Mouse (Mus musculus) hindbrain, embryonic 12.5 days (tissue): ENCODE data around the gene Ndufb5. TPM values are rescaled to one million over a fixed set of nuclear protein-coding genes. Genes with fewer than 3 reads are reported as not detected.
"Not testable (repeated sequence)": the region's sequence is repeated elsewhere in the genome, so short reads cannot be mapped to it uniquely, and the experiment has no call there.

Experiments used
- ATAC-seq: fragments of 200-750 bp; cut with Nextera tagmentation; 2 replicates; pipeline ENCODE4 v1.8.0; 2017; ENCODE audit warnings: moderate TSS enrichment; ENCODE audit not compliant: low FRiP score
- H3K27ac ChIP-seq: fragments of 300-500 bp; sonication (generic); 2 replicates; pipeline ENCODE4 v1.5.1; 2016; ENCODE audit warnings: mild to moderate bottlenecking
- H3K27me3 ChIP-seq: fragments of 300-500 bp; sonication (generic); 2 replicates; pipeline ENCODE4 v1.6.1; 2016; ENCODE audit warnings: mild to moderate bottlenecking
- H3K36me3 ChIP-seq: fragments of 300-500 bp; sonication (generic); 2 replicates; pipeline ENCODE4 v1.6.1; 2016; ENCODE audit warnings: mild to moderate bottlenecking
- H3K4me1 ChIP-seq: fragments of 300-500 bp; sonication (generic); 2 replicates; pipeline ENCODE4 v1.6.1; 2016
- H3K4me2 ChIP-seq: fragments of 300-500 bp; sonication (generic); replicated peaks from 2 replicates; pipeline ENCODE4 v1.6.1; 2016; ENCODE audit warnings: mild to moderate bottlenecking
- H3K4me3 ChIP-seq: fragments of 300-500 bp; sonication (generic); 2 replicates; pipeline ENCODE4 v1.5.1; 2016; ENCODE audit warnings: mild to moderate bottlenecking
- H3K9ac ChIP-seq: fragments of 300-500 bp; sonication (generic); 2 replicates; pipeline ENCODE4 v1.6.1; 2016; ENCODE audit warnings: mild to moderate bottlenecking, moderate library complexity
- H3K9me3 ChIP-seq: fragments of 300-500 bp; sonication (generic); replicated peaks from 2 replicates; pipeline ENCODE4 v1.6.1; 2016; ENCODE audit warnings: mild to moderate bottlenecking
- WGBS: fragments of 180-500 bp; shearing (Covaris S2); methylation state at CpG from one replicate; pipeline ENCODE4 v1.1.7; 2016; 5-methylcytosine and 5-hydroxymethylcytosine counted together
- polyA plus RNA-seq: library from polyadenylated mRNA; unstranded; fragments of >200 nt; fragmentation: Nextera tagmentation; extraction: Ambion mirVana; gene quantifications from 2 replicates; pipeline ENCODE4 v1.2.1, GENCODE M21; 2016

Gene Ndufb5
- polyA plus RNA-seq = 277 and 293 TPM in 2 replicates

GRCm38 (mm10) chr3:32736244-32737171 is at the start of gene Ndufb5:
Gene Ndufb5 (plus strand): TSS chr3:32736990.
- under 1% methylated on average over 62 of the region's 62 CpGs for WGBS
- peak within 1 kb of the TSS; percentile 88 for H3K27ac ChIP-seq

GRCm38 (mm10) chr3:32687156-32687555 is 49.6 kb upstream of the Ndufb5 start:
- ATAC-seq = no peak
- H3K9me3 ChIP-seq = no peaks in the 10 kb centered on the region
- H3K36me3 ChIP-seq = no peaks in the 10 kb centered on the region
- H3K27me3 ChIP-seq = no peaks in the 10 kb centered on the region
- no peak overlapping the region for H3K27ac ChIP-seq
- WGBS = 75% methylated on average over 4 of the region's 4 CpGs
- H3K4me1 ChIP-seq = no peaks in the 10 kb centered on the region
- no peak overlapping the region for H3K4me2 ChIP-seq
- H3K4me3 ChIP-seq = no peak overlapping the region
- H3K9ac ChIP-seq = no peak overlapping the region

More at GRCm38 (mm10) chr3:32736244-32737171, at the start of gene Ndufb5:
- H3K27me3 ChIP-seq = no peaks in the 10 kb centered on the region
- ATAC-seq = peak; percentile 98
- peaks cover 22% of the 10 kb centered on the region for H3K4me1 ChIP-seq
- peak within 1 kb of the TSS; percentile 91 for H3K4me3 ChIP-seq
- peak within 1 kb of the TSS; percentile 79 for H3K9ac ChIP-seq
- peaks cover 26% of the 10 kb centered on the region for H3K36me3 ChIP-seq
- H3K9me3 ChIP-seq = no peaks in the 10 kb centered on the region
- peak within 1 kb of the TSS; percentile 84 for H3K4me2 ChIP-seq

- WGBS = 91% methylated on average over 9 of the region's 9 CpGs
- no peak overlapping the region for H3K9ac ChIP-seq
- no peak overlapping the region for H3K4me3 ChIP-seq
- no peak overlapping the region for H3K4me2 ChIP-seq
- H3K9me3 ChIP-seq = no peaks in the 10 kb centered on the region
- no peaks in the 10 kb centered on the region for H3K27me3 ChIP-seq
- ATAC-seq = no peak
- no peaks in the 10 kb centered on the region for H3K36me3 ChIP-seq
- H3K4me1 ChIP-seq = no peaks in the 10 kb centered on the region
- no peak overlapping the region for H3K27ac ChIP-seq
Measured at GRCm38 (mm10) chr3:32689567-32689999, 47.2 kb upstream of the Ndufb5 start.

GRCm38 (mm10) chr3:32690008-32690407 is 46.8 kb upstream of the Ndufb5 start:
- no peak for ATAC-seq
- Histone ChIP-seq H3K36me3 (no peaks in the 10 kb centered on the region), H3K4me1 (no peaks in the 10 kb centered on the region), H3K9me3 (no peaks in the 10 kb centered on the region), H3K4me3 (no peak overlapping the region), H3K27me3 (no peaks in the 10 kb centered on the region), H3K27ac (no peak overlapping the region), H3K9ac (no peak overlapping the region), H3K4me2 (no peak overlapping the region)
- WGBS = 93% methylated on average over 3 of the region's 3 CpGs

- no peak for ATAC-seq
Measured at GRCm38 (mm10) chr3:32690901-32691300, 45.9 kb upstream of the Ndufb5 start.

GRCm38 (mm10) chr3:32691841-32692240 is 44.9 kb upstream of the Ndufb5 start:
- Histone ChIP-seq H3K4me1 (no peaks in the 10 kb centered on the region), H3K4me2 (no peak overlapping the region), H3K4me3 (no peak overlapping the region), H3K36me3 (no peaks in the 10 kb centered on the region), H3K27me3 (no peaks in the 10 kb centered on the region), H3K27ac (no peak overlapping the region), H3K9me3 (no peaks in the 10 kb centered on the region), H3K9ac (no peak overlapping the region)
- ATAC-seq = no peak
- WGBS = 86% methylated on average over 5 of the region's 5 CpGs

More at GRCm38 (mm10) chr3:32690901-32691300, 45.9 kb upstream of the Ndufb5 start:
- Histone ChIP-seq H3K36me3 (no peaks in the 10 kb centered on the region), H3K9ac (no peak overlapping the region), H3K9me3 (no peaks in the 10 kb centered on the region), H3K27me3 (no peaks in the 10 kb centered on the region), H3K4me1 (no peaks in the 10 kb centered on the region), H3K4me3 (no peak overlapping the region), H3K27ac (no peak overlapping the region), H3K4me2 (no peak overlapping the region)
- 52% methylated on average over 1 of the region's 1 CpGs for WGBS

- Histone ChIP-seq H3K9me3 (no peaks in the 10 kb centered on the region), H3K4me3 (no peak overlapping the region), H3K27ac (no peak overlapping the region), H3K36me3 (no peaks in the 10 kb centered on the region), H3K9ac (no peak overlapping the region), H3K27me3 (no peaks in the 10 kb centered on the region), H3K4me1 (no peaks in the 10 kb centered on the region), H3K4me2 (no peak overlapping the region)
- no peak for ATAC-seq
- WGBS = 51% methylated on average over 5 of the region's 5 CpGs
Measured at GRCm38 (mm10) chr3:32694211-32694610, 42.6 kb upstream of the Ndufb5 start.

- Histone ChIP-seq H3K4me1 (no peaks in the 10 kb centered on the region), H3K27ac (no peak overlapping the region), H3K27me3 (no peaks in the 10 kb centered on the region), H3K36me3 (no peaks in the 10 kb centered on the region), H3K4me2 (no peak overlapping the region), H3K4me3 (no peak overlapping the region), H3K9ac (no peak overlapping the region), H3K9me3 (no peaks in the 10 kb centered on the region)
- ATAC-seq = no peak
- WGBS = 80% methylated on average over 12 of the region's 12 CpGs
Measured at GRCm38 (mm10) chr3:32694737-32695582, 41.8 kb upstream of the Ndufb5 start.

GRCm38 (mm10) chr3:32695583-32695980 is 41.2 kb upstream of the Ndufb5 start:
- H3K36me3 ChIP-seq = no peaks in the 10 kb centered on the region

GRCm38 (mm10) chr3:32698228-32698863 is 38.4 kb upstream of the Ndufb5 start:
- H3K36me3 ChIP-seq = no peaks in the 10 kb centered on the region
- H3K9me3 ChIP-seq = no peaks in the 10 kb centered on the region
- ATAC-seq = peak; percentile 60
- H3K4me3 ChIP-seq = no peak overlapping the region
- no peak overlapping the region for H3K27ac ChIP-seq
- H3K9ac ChIP-seq = no peak overlapping the region
- H3K27me3 ChIP-seq = no peaks in the 10 kb centered on the region
- H3K4me2 ChIP-seq = no peak overlapping the region
- 33% methylated on average over 7 of the region's 7 CpGs for WGBS
- no peaks in the 10 kb centered on the region for H3K4me1 ChIP-seq

More at GRCm38 (mm10) chr3:32695583-32695980, 41.2 kb upstream of the Ndufb5 start:
- H3K27me3 ChIP-seq = no peaks in the 10 kb centered on the region
- WGBS = 86% methylated on average over 4 of the region's 4 CpGs
- H3K9me3 ChIP-seq = no peaks in the 10 kb centered on the region
- H3K4me3 ChIP-seq = no peak overlapping the region
- ATAC-seq = no peak
- no peak overlapping the region for H3K27ac ChIP-seq
- H3K4me2 ChIP-seq = no peak overlapping the region
- no peaks in the 10 kb centered on the region for H3K4me1 ChIP-seq
- H3K9ac ChIP-seq = no peak overlapping the region

- WGBS = 86% methylated on average over 6 of the region's 6 CpGs
- not testable (repeated sequence) for H3K4me2 ChIP-seq, H3K9ac ChIP-seq, H3K4me3 ChIP-seq, H3K36me3 ChIP-seq, H3K4me1 ChIP-seq, H3K27ac ChIP-seq, H3K9me3 ChIP-seq, H3K27me3 ChIP-seq, ATAC-seq
Measured at GRCm38 (mm10) chr3:32704021-32704420, 32.8 kb upstream of the Ndufb5 start.

GRCm38 (mm10) chr3:32704632-32705031 is 32.2 kb upstream of the Ndufb5 start:
- not testable (repeated sequence) for H3K9me3 ChIP-seq, H3K4me2 ChIP-seq, H3K9ac ChIP-seq, H3K27me3 ChIP-seq, H3K4me1 ChIP-seq, H3K27ac ChIP-seq, H3K4me3 ChIP-seq, H3K36me3 ChIP-seq, ATAC-seq
- WGBS = 90% methylated on average over 10 of the region's 10 CpGs
